Mouse (Mus musculus): ENCODE measurements around the gene Ppp1r14a. TPM values are rescaled to one million over a fixed set of nuclear protein-coding genes. Genes with fewer than 3 reads are reported as not detected.

Gene Ppp1r14a
- not detected for polyA plus RNA-seq (2017; shearing (Covaris generic))

DNA sequence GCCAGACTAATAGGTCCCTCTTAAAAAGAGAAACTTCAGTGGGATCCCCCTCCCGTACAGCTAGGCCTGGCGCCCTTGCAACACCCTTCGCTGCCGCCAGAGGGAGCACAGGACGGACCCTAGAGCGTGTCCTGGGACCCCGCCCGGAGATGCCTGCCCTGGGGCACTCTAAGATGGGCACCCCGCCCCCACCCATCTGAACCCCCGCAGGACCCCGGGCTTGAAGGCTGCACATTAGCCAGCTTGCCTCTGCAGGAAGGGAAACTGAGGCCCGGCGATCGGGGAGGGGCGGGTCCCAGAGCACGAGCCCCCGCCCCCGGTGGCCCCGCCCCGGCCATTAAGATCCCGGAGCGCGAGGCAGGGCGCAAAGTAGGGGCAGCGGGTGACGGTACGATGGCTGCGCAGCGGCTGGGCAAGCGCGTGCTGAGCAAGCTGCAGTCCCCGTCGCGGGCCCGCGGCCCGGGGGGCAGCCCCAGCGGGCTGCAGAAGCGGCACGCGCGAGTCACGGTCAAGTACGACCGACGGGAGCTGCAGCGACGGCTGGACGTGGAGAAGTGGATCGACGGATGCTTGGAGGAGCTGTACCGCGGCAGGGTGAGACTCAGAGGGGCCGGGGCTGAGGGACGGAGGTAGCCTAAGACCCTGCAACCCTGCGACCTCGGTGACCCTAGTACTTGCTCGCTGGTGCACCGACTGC lies at the start of gene Ppp1r14a:
Gene Ppp1r14a, plus strand, starts transcription at position 367 of the 697 bp plus-strand sequence.

DNA sequence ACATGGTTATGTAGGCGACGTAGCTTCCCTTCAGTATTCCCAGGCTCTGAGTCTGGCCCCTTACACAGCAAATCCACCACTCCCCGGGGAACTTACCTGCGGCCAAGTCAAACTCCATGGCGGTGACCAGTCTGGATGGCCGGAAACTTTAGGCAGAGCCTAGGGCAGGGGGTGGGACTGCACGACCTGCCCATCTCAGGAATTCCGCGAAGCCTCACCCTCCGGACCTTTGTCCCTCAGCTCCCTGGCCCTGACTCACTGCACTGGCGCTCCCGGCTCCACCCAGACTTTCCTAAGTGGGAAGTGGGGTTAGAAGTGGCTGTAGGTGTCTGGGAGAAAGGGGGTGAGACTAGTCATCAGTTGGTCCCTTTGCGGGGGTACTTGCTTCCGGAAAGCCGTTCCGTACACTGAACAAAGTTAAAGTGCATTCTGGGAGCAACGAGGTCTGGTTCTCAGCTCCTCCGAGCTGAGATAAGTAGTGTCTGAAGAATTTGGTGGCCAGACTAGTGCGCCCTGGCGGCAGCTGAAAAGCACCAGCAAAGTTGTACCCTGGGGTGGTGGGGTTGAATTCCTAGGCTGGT lies 40.8 kb upstream of the Ppp1r14a start, which contains the start of gene 2200002D01Rik:
Gene 2200002D01Rik, minus strand, starts transcription at position 206 of the 581 bp plus-strand sequence.

DNA sequence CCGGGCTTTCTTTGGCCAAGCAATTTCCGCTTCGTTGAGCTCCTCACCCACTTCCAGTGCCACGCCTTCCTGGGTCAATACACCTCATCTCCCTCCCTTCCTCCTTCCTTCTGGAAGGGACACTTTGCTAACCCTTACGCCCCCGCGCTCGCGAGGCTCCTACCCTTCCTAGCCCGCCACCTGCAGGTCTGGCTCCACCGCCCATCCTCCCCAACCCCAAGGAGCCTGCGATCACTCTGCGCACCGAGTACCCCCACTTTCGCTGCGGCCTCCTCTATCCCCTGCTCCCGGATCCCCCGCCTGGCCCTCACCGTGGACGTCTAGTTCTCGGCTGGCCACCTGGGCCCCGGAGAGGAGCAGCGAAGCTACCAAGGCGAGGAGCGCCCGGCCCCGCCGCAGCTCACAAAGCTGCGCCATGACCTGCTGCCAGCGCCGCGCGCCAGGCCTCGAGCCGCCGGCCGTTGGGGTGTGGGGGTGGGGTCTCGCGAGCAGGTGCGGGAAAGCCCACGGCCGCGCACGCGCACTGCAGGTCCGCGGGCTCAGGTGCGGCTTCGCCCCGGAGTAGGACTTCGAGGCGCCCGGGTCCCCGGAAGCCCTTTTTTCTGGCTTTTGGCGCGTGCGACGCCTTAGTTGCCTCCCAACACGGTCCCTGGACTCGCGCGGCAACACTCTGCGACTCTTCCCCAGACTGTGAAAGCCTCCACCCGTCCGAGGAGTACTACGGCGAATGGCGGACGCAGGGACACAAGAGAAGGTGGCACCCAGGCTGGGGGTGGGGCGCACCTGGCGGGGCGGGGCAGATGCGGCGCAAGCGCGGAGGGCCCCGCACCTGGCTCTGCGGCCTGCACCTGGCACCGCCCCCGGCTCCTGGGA lies 7.7 kb upstream of the Ppp1r14a start, which contains the start of gene Spint2:
Gene Spint2, minus strand, starts transcription at position 712 of the 873 bp plus-strand sequence.

DNA sequence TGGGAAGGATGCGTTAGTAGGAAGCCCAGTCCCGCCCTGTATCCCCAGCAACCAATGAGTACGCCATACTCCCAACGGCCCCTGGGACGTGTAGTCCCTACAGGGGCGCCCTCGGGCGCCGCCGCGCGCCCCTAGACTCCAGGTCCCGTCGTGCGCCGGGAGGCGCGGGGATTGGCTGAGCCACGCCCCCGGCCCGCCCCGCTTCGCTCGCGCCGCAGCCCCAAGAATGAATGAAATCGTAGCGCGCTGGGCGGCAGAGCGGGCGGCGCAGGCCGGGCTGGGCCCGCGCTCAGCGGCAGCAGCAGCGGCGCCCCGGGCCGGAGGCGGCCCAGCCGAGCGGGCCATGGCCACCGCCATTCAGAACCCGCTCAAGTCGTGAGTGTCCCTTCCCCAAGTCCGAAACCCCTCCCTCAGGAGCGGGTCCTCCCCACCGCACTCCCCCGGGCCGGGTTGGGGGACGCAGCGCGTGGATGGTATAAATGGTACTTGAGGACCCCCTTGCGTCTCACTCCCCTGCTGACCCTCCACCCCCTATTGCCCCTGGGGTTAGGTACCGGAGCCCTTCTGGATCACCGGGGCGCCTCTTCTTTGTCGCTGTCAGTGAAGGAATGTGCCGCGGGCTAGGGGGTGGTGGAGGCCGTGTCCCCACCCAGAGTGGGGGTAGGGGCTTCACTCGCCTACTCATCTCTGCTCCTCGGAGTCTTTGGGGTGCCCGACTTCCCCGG lies 14.8 kb downstream of the Ppp1r14a start, which contains the start of gene Dpf1:
Gene Dpf1, plus strand, starts transcription at position 214 of the 725 bp plus-strand sequence.

Other genes with a start within 250 kb of the Ppp1r14a start
- gene Ryr1, start 164.1 kb upstream of the Ppp1r14a start, polyA plus RNA-seq (2017; shearing (Covaris generic)), result 0.02 TPM
- 2.0 TPM for gene Rasgrp4, start 154.5 kb upstream of the Ppp1r14a start, polyA plus RNA-seq (2017; shearing (Covaris generic))
- 76.0 TPM for gene Fam98c, start 133.1 kb upstream of the Ppp1r14a start, polyA plus RNA-seq (2017; shearing (Covaris generic))
- gene Ggn, start 119.1 kb upstream of the Ppp1r14a start, polyA plus RNA-seq (2017; shearing (Covaris generic)), result 0.23 TPM
- gene Spred3, start 118.9 kb upstream of the Ppp1r14a start, polyA plus RNA-seq (2017; shearing (Covaris generic)), result 0.16 TPM
- gene Psmd8, start 108.6 kb upstream of the Ppp1r14a start, polyA plus RNA-seq (2017; shearing (Covaris generic)), result 243 TPM
- 1.5 TPM for gene Catsperg1, start 75.3 kb upstream of the Ppp1r14a start, polyA plus RNA-seq (2017; shearing (Covaris generic))
- gene Kcnk6, start 56.8 kb upstream of the Ppp1r14a start, polyA plus RNA-seq (2017; shearing (Covaris generic)), result 2.5 TPM
- gene Yif1b, start 51.0 kb upstream of the Ppp1r14a start, polyA plus RNA-seq (2017; shearing (Covaris generic)), result 64.9 TPM
- gene 2200002D01Rik, start 40.8 kb upstream of the Ppp1r14a start, polyA plus RNA-seq (2017; shearing (Covaris generic)), result 2.6 TPM
- gene Spint2, start 7.4 kb upstream of the Ppp1r14a start, polyA plus RNA-seq (2017; shearing (Covaris generic)), result 205 TPM
- not detected for gene Dpf1, start 14.6 kb downstream of the Ppp1r14a start, polyA plus RNA-seq (2017; shearing (Covaris generic))
- 12.3 TPM for gene Sipa1l3, start 229.3 kb downstream of the Ppp1r14a start, polyA plus RNA-seq (2017; shearing (Covaris generic))